Mouse (Mus musculus) embryonic facial prominence, embryonic 15.5 days (tissue): Measurements from ENCODE around the gene Srgap1. TPM values are rescaled to one million over a fixed set of nuclear protein-coding genes. Genes with fewer than 3 reads are reported as not detected.
"Not testable (repeated sequence)": the region's sequence is repeated elsewhere in the genome, so short reads cannot be mapped to it uniquely, and the experiment has no call there.

Experiments
- ATAC-seq: fragments of 200-750 bp; cut with Nextera tagmentation; 2 replicates; pipeline ENCODE4 v1.8.0; 2017; ENCODE audit warnings: low read depth, moderate TSS enrichment; ENCODE audit not compliant: insufficient number of reproducible peaks, low FRiP score, low TSS enrichment
- H3K27ac ChIP-seq: fragments of 300-500 bp; sonication (generic); replicated peaks from 2 replicates; pipeline ENCODE4 v1.5.1; 2015; ENCODE audit warnings: mild to moderate bottlenecking, inconsistent platforms
- H3K27me3 ChIP-seq: fragments of 300-500 bp; sonication (generic); 2 replicates; pipeline ENCODE4 v1.6.1; 2015; ENCODE audit warnings: inconsistent platforms
- H3K36me3 ChIP-seq: fragments of 300-500 bp; sonication (generic); 2 replicates; pipeline ENCODE4 v1.6.1; 2015; ENCODE audit warnings: mild to moderate bottlenecking, inconsistent platforms
- H3K4me1 ChIP-seq: fragments of 300-500 bp; sonication (generic); 2 replicates; pipeline ENCODE4 v1.6.1; 2015; ENCODE audit warnings: inconsistent platforms
- H3K4me2 ChIP-seq: fragments of 300-500 bp; sonication (generic); replicated peaks from 2 replicates; pipeline ENCODE4 v1.6.1; 2015; ENCODE audit warnings: mild to moderate bottlenecking, inconsistent platforms
- H3K4me3 ChIP-seq: fragments of 300-500 bp; sonication (generic); replicated peaks from 2 replicates; pipeline ENCODE4 v1.5.1; 2015; ENCODE audit warnings: mild to moderate bottlenecking, inconsistent platforms
- H3K9ac ChIP-seq: fragments of 300-500 bp; sonication (generic); 2 replicates; pipeline ENCODE4 v1.6.1; 2015; ENCODE audit warnings: inconsistent platforms
- H3K9me3 ChIP-seq: fragments of 300-500 bp; sonication (generic); replicated peaks from 2 replicates; pipeline ENCODE4 v1.6.1; 2016; ENCODE audit warnings: inconsistent platforms
- WGBS: fragments of 180-500 bp; shearing (Covaris S2); methylation state at CpG from one replicate; pipeline ENCODE4 v1.1.7; 2015; 5-methylcytosine and 5-hydroxymethylcytosine counted together
- polyA plus RNA-seq: library from polyadenylated mRNA; unstranded; fragments of >200 nt; fragmentation: Nextera tagmentation; extraction: Ambion mirVana; gene quantifications from 2 replicates; pipeline ENCODE4 v1.2.1, GENCODE M21; 2015

Srgap1 gene
- polyA plus RNA-seq, 1 experiment from 2014 or later, result 13.1 TPM

GRCm38 (mm10) chr10:121781159-121781558 is 266.0 kb downstream of the Srgap1 start:
- Histone ChIP-seq H3K27me3 (no peaks in the 10 kb centered on the region), H3K4me1 (no peaks in the 10 kb centered on the region), H3K4me2 (no peak overlapping the region), H3K4me3 (no peak overlapping the region), H3K9ac (no peak overlapping the region), H3K36me3 (peaks cover 30% of the 10 kb centered on the region), H3K9me3 (no peaks in the 10 kb centered on the region), H3K27ac (no peak overlapping the region)
- 47% methylated on average over 14 of the region's 14 CpGs for WGBS
- no peak for ATAC-seq

GRCm38 (mm10) chr10:121775990-121776389 is 271.1 kb downstream of the Srgap1 start:
- Histone ChIP-seq H3K9ac (no peak overlapping the region), H3K4me2 (no peak overlapping the region), H3K9me3 (no peaks in the 10 kb centered on the region), H3K36me3 (no peaks in the 10 kb centered on the region), H3K27me3 (no peaks in the 10 kb centered on the region), H3K4me3 (no peak overlapping the region), H3K27ac (no peak overlapping the region), H3K4me1 (no peaks in the 10 kb centered on the region)
- 52% methylated on average over 3 of the region's 3 CpGs for WGBS
- ATAC-seq, result no peak

GRCm38 (mm10) chr10:121773813-121774212 is 273.3 kb downstream of the Srgap1 start:
- no peak overlapping the region for H3K9ac ChIP-seq
- no peak overlapping the region for H3K4me3 ChIP-seq
- no peak overlapping the region for H3K4me2 ChIP-seq
- H3K27ac ChIP-seq, result no peak overlapping the region
- H3K27me3 ChIP-seq, result no peaks in the 10 kb centered on the region
- H3K4me1 ChIP-seq, result no peaks in the 10 kb centered on the region
- no peak for ATAC-seq
- H3K36me3 ChIP-seq, result no peaks in the 10 kb centered on the region
- no peaks in the 10 kb centered on the region for H3K9me3 ChIP-seq
- WGBS, result 78% methylated on average over 4 of the region's 4 CpGs

- WGBS, result 47% methylated on average over 20 of the region's 20 CpGs
- peak overlapping the region; percentile 17; the same call in 1 of the 2 replicates for H3K4me2 ChIP-seq
- H3K4me1 ChIP-seq, result no peaks in the 10 kb centered on the region
- H3K4me3 ChIP-seq, result peak overlapping the region; percentile 19
- peak; percentile 39; the same call in 1 of the 2 replicates for ATAC-seq
- no peaks in the 10 kb centered on the region for H3K36me3 ChIP-seq
- no peak overlapping the region for H3K27ac ChIP-seq
- no peaks in the 10 kb centered on the region for H3K9me3 ChIP-seq
- H3K9ac ChIP-seq, result no peak overlapping the region
- H3K27me3 ChIP-seq, result no peaks in the 10 kb centered on the region
Observed at GRCm38 (mm10) chr10:121770624-121771577, 276.2 kb downstream of the Srgap1 start.

- no peak overlapping the region for H3K27ac ChIP-seq
- no peaks in the 10 kb centered on the region for H3K4me1 ChIP-seq
- 83% methylated on average over 5 of the region's 5 CpGs for WGBS
- no peak overlapping the region for H3K4me2 ChIP-seq
- no peak overlapping the region for H3K4me3 ChIP-seq
- H3K9ac ChIP-seq, result no peak overlapping the region
- H3K27me3 ChIP-seq, result no peaks in the 10 kb centered on the region
- no peaks in the 10 kb centered on the region for H3K9me3 ChIP-seq
- ATAC-seq, result no peak
- H3K36me3 ChIP-seq, result no peaks in the 10 kb centered on the region
Observed at GRCm38 (mm10) chr10:121769711-121770110, 277.4 kb downstream of the Srgap1 start.

GRCm38 (mm10) chr10:121767295-121767694 is 279.8 kb downstream of the Srgap1 start:
- H3K4me1 ChIP-seq, H3K4me2 ChIP-seq, H3K9ac ChIP-seq, H3K9me3 ChIP-seq, H3K27ac ChIP-seq, ATAC-seq, H3K36me3 ChIP-seq, H3K4me3 ChIP-seq, H3K27me3 ChIP-seq: not testable (repeated sequence)
- WGBS, result 83% methylated on average over 3 of the region's 3 CpGs

- ATAC-seq, result no peak
- Histone ChIP-seq H3K4me1 (peaks cover 4% of the 10 kb centered on the region), H3K27me3 (no peaks in the 10 kb centered on the region), H3K27ac (no peak overlapping the region), H3K4me2 (no peak overlapping the region), H3K9me3 (no peaks in the 10 kb centered on the region), H3K9ac (no peak overlapping the region), H3K4me3 (no peak overlapping the region), H3K36me3 (no peaks in the 10 kb centered on the region)
- 68% methylated on average over 10 of the region's 10 CpGs for WGBS
Observed at GRCm38 (mm10) chr10:121765174-121766057, 281.7 kb downstream of the Srgap1 start.

- H3K9ac ChIP-seq, result no peak overlapping the region
- 82% methylated on average over 13 of the region's 13 CpGs for WGBS
- no peak overlapping the region for H3K4me2 ChIP-seq
- no peaks in the 10 kb centered on the region for H3K36me3 ChIP-seq
- H3K4me1 ChIP-seq, result peaks cover 4% of the 10 kb centered on the region
- H3K9me3 ChIP-seq, result no peaks in the 10 kb centered on the region
- H3K4me3 ChIP-seq, result no peak overlapping the region
- no peak for ATAC-seq
- H3K27me3 ChIP-seq, result no peaks in the 10 kb centered on the region
- H3K27ac ChIP-seq, result no peak overlapping the region
Observed at GRCm38 (mm10) chr10:121764469-121765173, 282.5 kb downstream of the Srgap1 start.

- no peaks in the 10 kb centered on the region for H3K27me3 ChIP-seq
- H3K9ac ChIP-seq, result no peak overlapping the region
- H3K9me3 ChIP-seq, result no peaks in the 10 kb centered on the region
- no peaks in the 10 kb centered on the region for H3K36me3 ChIP-seq
- no peak overlapping the region for H3K4me3 ChIP-seq
- 73% methylated on average over 10 of the region's 13 CpGs for whole genome bisulfite sequencing
- H3K4me1 ChIP-seq, result peaks cover 4% of the 10 kb centered on the region
- no peak overlapping the region for H3K4me2 ChIP-seq
- no peak for ATAC-seq
- no peak overlapping the region for H3K27ac ChIP-seq
Observed at GRCm38 (mm10) chr10:121763191-121763590, 283.9 kb downstream of the Srgap1 start.

GRCm38 (mm10) chr10:121762141-121762540 is 285.0 kb downstream of the Srgap1 start:
- Histone ChIP-seq H3K36me3 (no peaks in the 10 kb centered on the region), H3K4me3 (no peak overlapping the region), H3K4me1 (peaks cover 4% of the 10 kb centered on the region), H3K9ac (no peak overlapping the region), H3K27ac (0 out of 2 replicates have a peak overlapping the region, but pooled peaks have one; percentile 22), H3K4me2 (no peak overlapping the region), H3K27me3 (no peaks in the 10 kb centered on the region), H3K9me3 (no peaks in the 10 kb centered on the region)
- 58% methylated on average over 9 of the region's 9 CpGs for WGBS
- 0 out of 2 replicates have a peak, but pooled peaks have one; percentile 11 for ATAC-seq

GRCm38 (mm10) chr10:121759095-121759494 is 288.0 kb downstream of the Srgap1 start:
- Histone ChIP-seq H3K4me2 (no peak overlapping the region), H3K36me3 (no peaks in the 10 kb centered on the region), H3K27ac (no peak overlapping the region), H3K4me1 (peaks cover 4% of the 10 kb centered on the region), H3K9ac (no peak overlapping the region), H3K27me3 (no peaks in the 10 kb centered on the region), H3K4me3 (no peak overlapping the region), H3K9me3 (no peaks in the 10 kb centered on the region)
- ATAC-seq, result no peak
- 49% methylated on average over 8 of the region's 8 CpGs for WGBS
